Comparison of ENCODE assay signal across 8 mouse cellular contexts in the genomic region with DNA sequence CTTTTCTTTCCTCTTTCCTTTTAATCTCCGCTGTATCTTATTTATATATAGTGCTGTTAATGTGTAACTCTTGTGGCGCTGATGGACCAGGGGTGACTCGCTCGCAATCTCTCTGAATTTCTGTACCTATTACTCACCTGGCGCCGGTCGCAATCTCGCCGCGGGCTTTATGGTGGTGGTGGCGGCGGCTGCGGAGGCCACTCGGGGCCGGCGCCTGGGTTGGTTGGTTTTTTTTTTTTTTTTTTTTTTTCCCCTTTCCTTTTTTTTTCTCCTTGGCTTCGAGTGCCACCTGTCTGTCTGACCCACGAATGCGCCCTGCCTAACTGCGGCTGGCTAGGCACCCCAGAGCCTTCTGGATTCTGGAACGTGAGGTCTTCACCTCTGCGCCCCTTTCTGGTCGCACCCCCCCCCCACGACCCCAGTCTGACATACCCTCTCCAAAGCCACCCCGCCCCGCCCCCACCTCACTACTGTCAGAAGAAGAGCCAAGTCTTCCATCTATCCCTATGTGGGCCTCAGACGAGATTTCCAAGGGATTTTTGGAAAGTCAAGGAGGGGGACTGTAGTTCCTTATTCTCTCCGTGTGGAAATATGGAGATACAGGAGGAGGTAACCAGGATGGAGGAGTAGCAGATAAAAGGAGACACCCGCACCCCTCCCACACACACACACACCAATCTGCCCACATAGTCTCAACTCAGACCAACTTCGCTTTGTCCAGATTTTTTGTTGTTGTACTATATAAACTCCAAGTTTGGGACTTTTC. TPM values are rescaled to one million over a fixed set of nuclear protein-coding genes. Genes with fewer than 3 reads are reported as not detected.
DNase-seq lines count a peak whose midpoint lies in the region; ATAC-seq and TF ChIP-seq lines count a peak whose summit lies in the region.
"Had no signal": no experiment of that assay in that cellular context is flagged by ENCODE, and none has a peak within 500 bp of the region (broad histone marks: within the 10 kb centered on the region; RNA-seq: fewer than 3 reads in every experiment).

No protein-coding gene starts in this region.

- no peak for ATAC-seq in forebrain, embryonic 15.5 days (replicated peaks)
- ATAC-seq in neural tube, embryonic 11.5 days (ENCODE audit: insufficient read depth, low FRiP score, low TSS enrichment): no peak

- peaks cover 95% of the 10 kb centered on the region for H3K4me1 ChIP-seq in E14TG2a.4 (replicated peaks; ENCODE audit: low read depth, low read length)
- no peaks in the 10 kb centered on the region for H3K4me1 ChIP-seq in forebrain, embryonic 15.5 days
- H3K4me1 ChIP-seq in limb, embryonic 10.5 days: peaks cover 94% of the 10 kb centered on the region
- no peaks in the 10 kb centered on the region for H3K4me1 ChIP-seq in neural tube, embryonic 11.5 days (ENCODE audit: control insufficient read depth, insufficient read depth, low read length)

- peaks cover 72% of the 10 kb centered on the region for H3K27me3 ChIP-seq in E14TG2a.4 (ENCODE audit: insufficient read depth, low read length)
- H3K27me3 ChIP-seq in forebrain, embryonic 15.5 days: peaks cover 94% of the 10 kb centered on the region
- H3K27me3 ChIP-seq in limb, embryonic 10.5 days (ENCODE audit: low read depth, poor library complexity, severe bottlenecking): peaks cover 91% of the 10 kb centered on the region
- peaks cover 96% of the 10 kb centered on the region for H3K27me3 ChIP-seq in neural tube, embryonic 11.5 days (ENCODE audit: control insufficient read depth, insufficient read depth, low read length)

- peak overlapping the region; percentile 62 for H3K4me3 ChIP-seq in E14TG2a.4 (replicated peaks; ENCODE audit: low read length)
- 0 out of 2 replicates have a peak overlapping the region, but pooled peaks have one; percentile 1 for H3K4me3 ChIP-seq in forebrain, embryonic 15.5 days
- H3K4me3 ChIP-seq in limb, embryonic 10.5 days: peak overlapping the region; percentile 44
- no peak overlapping the region for H3K4me3 ChIP-seq in neural tube, embryonic 11.5 days (ENCODE audit: low read depth, low read length)

- H3K9ac ChIP-seq in forebrain, embryonic 15.5 days (replicated peaks): no peak overlapping the region
- H3K9ac ChIP-seq in neural tube, embryonic 11.5 days (ENCODE audit: low read length): no peak overlapping the region

- H3K27ac ChIP-seq in forebrain, embryonic 15.5 days (replicated peaks): no peak overlapping the region
- H3K27ac ChIP-seq in limb, embryonic 10.5 days: peak overlapping the region; percentile 79
- no peak overlapping the region for H3K27ac ChIP-seq in neural tube, embryonic 11.5 days (ENCODE audit: low read depth, low read length)

- peaks cover 16% of the 10 kb centered on the region for H3K36me3 ChIP-seq in E14TG2a.4 (ENCODE audit: insufficient read depth, low read length)
- H3K36me3 ChIP-seq in forebrain, embryonic 15.5 days: no peaks in the 10 kb centered on the region
- H3K36me3 ChIP-seq in limb, embryonic 10.5 days: peaks cover 18% of the 10 kb centered on the region
- no peaks in the 10 kb centered on the region for H3K36me3 ChIP-seq in neural tube, embryonic 11.5 days (ENCODE audit: control insufficient read depth, insufficient read depth, low read length)

- WGBS in forebrain, embryonic 15.5 days: under 1% methylated on average over 30 of the region's 30 CpGs
- WGBS in limb, embryonic 10.5 days: 2% methylated on average over 30 of the region's 30 CpGs
- 1% methylated on average over 30 of the region's 30 CpGs for WGBS in neural tube, embryonic 11.5 days

- no peak overlapping the region for H3K4me2 ChIP-seq in forebrain, embryonic 15.5 days (replicated peaks)
- 0 out of 2 replicates have a peak overlapping the region, but pooled peaks have one; percentile 12 for H3K4me2 ChIP-seq in neural tube, embryonic 11.5 days (ENCODE audit: low read depth)

- H3K9me3 ChIP-seq in E14TG2a.4 (ENCODE audit: low read length): no peaks in the 10 kb centered on the region
- H3K9me3 ChIP-seq in forebrain, embryonic 15.5 days: no peaks in the 10 kb centered on the region
- H3K9me3 ChIP-seq in limb, embryonic 10.5 days (replicated peaks): no peaks in the 10 kb centered on the region
- no peaks in the 10 kb centered on the region for H3K9me3 ChIP-seq in neural tube, embryonic 11.5 days (ENCODE audit: control insufficient read depth, low read length)

- no peak for TF ChIP-seq CTCF in E14TG2a.4 (conservative IDR thresholded peaks at IDR 0.05; ENCODE audit: low read length)

- DNase-seq in Muller cell, postnatal 12 days (ENCODE audit: inconsistent ontology term): peak; percentile 65
- peak; percentile 64 for DNase-seq in limb, embryonic 10.5 days (ENCODE audit: low spot score)
- peak; percentile 42 for DNase-seq in neural tube, embryonic 11.5 days (ENCODE audit: low spot score)
- no peak for DNase-seq in left cerebral cortex, postnatal 36 days (ENCODE audit: low spot score in 2 of 2)
- no peak for DNase-seq in layer of hippocampus, postnatal 25 days (ENCODE audit: extremely low spot score in 1 of 2, low spot score in 1 of 2)

- intact Hi-C loops in left cerebral cortex, postnatal 36 days (cut with DNase I): no loop called here

RNA-seq across cellular contexts. Expression of a gene that starts 15.9 kb away (rescaled TPM):
- 1.7 and 2.4 TPM in 2 replicates for polyA plus RNA-seq in forebrain, embryonic 15.5 days (2015; fragmentation: Nextera tagmentation; extraction: Ambion mirVana)
- 50.1 and 55.3 TPM in 2 replicates for polyA plus RNA-seq in limb, embryonic 10.5 days (2016; fragmentation: Nextera tagmentation; extraction: Ambion mirVana)
- 10.5 and 15.5 TPM in 2 replicates for polyA plus RNA-seq in neural tube, embryonic 11.5 days (2014; fragmentation: Nextera tagmentation; extraction: Ambion mirVana)
- total RNA-seq in left cerebral cortex, postnatal 36 days (2021): 1 to 10 TPM; 4.3 to 4.9 TPM
- total RNA-seq in layer of hippocampus, postnatal 25 days (2021): 1 to 10 TPM; 2.9 to 3.1 TPM
- total RNA-seq: common myeloid progenitor, adult 5-6 weeks had no signal

Comparison
In these comparisons a context has a peak if more than half of its experiments do, and no peak if none do; other contexts are left out.
1. DNase-seq: peak in Muller cell, postnatal 12 days (single experiment), limb, embryonic 10.5 days (single experiment) and neural tube, embryonic 11.5 days (single experiment); none in left cerebral cortex, postnatal 36 days (0 of 2) and layer of hippocampus, postnatal 25 days (0 of 2).